In genomic region chr7:98490328-98490727, GRCm38 (mm10) we compare ENCODE assay signal across 8 mouse cellular contexts. TPM values are rescaled to one million over a fixed set of nuclear protein-coding genes. Genes with fewer than 3 reads are reported as not detected.
DNase-seq lines count a peak whose midpoint lies in the region; ATAC-seq and TF ChIP-seq lines count a peak whose summit lies in the region.

No protein-coding gene starts in this region.

- 75% methylated on average over 4 of the region's 4 CpGs for WGBS in thymus, adult 2 months
- 51% methylated on average over 4 of the region's 4 CpGs for WGBS in liver, embryonic 12.5 days (ENCODE audit: insufficient replicate concordance)
- WGBS in stomach, embryonic 16.5 days = 53% methylated on average over 4 of the region's 4 CpGs

- DNase-seq in CD4-positive, CD25-positive, alpha-beta regulatory T cell, adult 2 months (ENCODE audit: low read depth, low spot score) = peak; percentile 50
- DNase-seq in thymus, adult 2 months = no peak
- no peak for DNase-seq in thymus, postnatal 25 days
- DNase-seq in frontal cortex, postnatal 14 days (ENCODE audit: low spot score in 2 of 2) = no peak
- no peak for DNase-seq in frontal cortex, postnatal 10 days (ENCODE audit: low spot score in 2 of 2)

- peaks cover 47% of the 10 kb centered on the region for H3K4me1 ChIP-seq in thymus, adult 2 months (replicated peaks; ENCODE audit: control insufficient read depth, insufficient read depth, low read length)
- H3K4me1 ChIP-seq in liver, embryonic 12.5 days = peaks cover 37% of the 10 kb centered on the region
- H3K4me1 ChIP-seq in stomach, embryonic 16.5 days (ENCODE audit: control insufficient read depth, insufficient read depth, low read length) = peaks cover 7% of the 10 kb centered on the region

- H3K4me2 ChIP-seq in liver, embryonic 12.5 days = peak overlapping the region; percentile 73
- H3K4me2 ChIP-seq in stomach, embryonic 16.5 days (ENCODE audit: low read depth, low read length) = peak overlapping the region; percentile 86

- H3K36me3 ChIP-seq in thymus, adult 2 months (ENCODE audit: control insufficient read depth, insufficient read depth, low read length) = no peaks in the 10 kb centered on the region
- H3K36me3 ChIP-seq in liver, embryonic 12.5 days = no peaks in the 10 kb centered on the region
- no peaks in the 10 kb centered on the region for H3K36me3 ChIP-seq in stomach, embryonic 16.5 days (ENCODE audit: control insufficient read depth, insufficient read depth, low read length)

- H3K9me3 ChIP-seq in liver, embryonic 12.5 days (replicated peaks) = no peaks in the 10 kb centered on the region
- H3K9me3 ChIP-seq in stomach, embryonic 16.5 days (replicated peaks; ENCODE audit: control insufficient read depth, low read length) = no peaks in the 10 kb centered on the region

- H3K4me3 ChIP-seq in thymus, adult 2 months (ENCODE audit: control insufficient read depth, insufficient read depth, low read length) = 0 out of 2 replicates have a peak overlapping the region, but pooled peaks have one; percentile 22
- H3K4me3 ChIP-seq in liver, embryonic 12.5 days = peak overlapping the region; percentile 58
- peak overlapping the region; percentile 62 for H3K4me3 ChIP-seq in stomach, embryonic 16.5 days (replicated peaks; ENCODE audit: low read length)

- no peak for ATAC-seq in CD4-positive, CD25-positive, alpha-beta regulatory T cell, adult 4 months
- no peak for ATAC-seq in liver, embryonic 12.5 days
- ATAC-seq in stomach, embryonic 16.5 days (ENCODE audit: insufficient read depth, low FRiP score) = no peak

- peak overlapping the region; percentile 33 for H3K9ac ChIP-seq in liver, embryonic 12.5 days
- peak overlapping the region; percentile 75 for H3K9ac ChIP-seq in stomach, embryonic 16.5 days (ENCODE audit: low read length)

- no peaks in the 10 kb centered on the region for H3K27me3 ChIP-seq in thymus, adult 2 months (ENCODE audit: control insufficient read depth, insufficient read depth, low read length)
- H3K27me3 ChIP-seq in liver, embryonic 12.5 days (replicated peaks) = peaks cover 66% of the 10 kb centered on the region
- H3K27me3 ChIP-seq in stomach, embryonic 16.5 days (ENCODE audit: control insufficient read depth, insufficient read depth, low read length) = no peaks in the 10 kb centered on the region

- no peak for TF ChIP-seq CTCF in thymus, adult 2 months (IDR thresholded peaks at IDR 0.05; ENCODE audit: borderline replicate concordance, control insufficient read depth, extremely low read depth, insufficient read depth, low read length, poor library complexity)

- no peak overlapping the region for H3K27ac ChIP-seq in thymus, adult 2 months (ENCODE audit: control insufficient read depth, insufficient read depth, low read length)
- H3K27ac ChIP-seq in liver, embryonic 12.5 days = no peak overlapping the region
- 0 out of 2 replicates have a peak overlapping the region, but pooled peaks have one; percentile 11 for H3K27ac ChIP-seq in stomach, embryonic 16.5 days (ENCODE audit: low read length)

- TF ChIP-seq POLR2A in thymus, adult 2 months (IDR thresholded peaks at IDR 0.05; ENCODE audit: control insufficient read depth, extremely low read depth, insufficient read depth, low read length, poor library complexity) = no peak

RNA-seq across cellular contexts. Expression of gene Lrrc32, which starts 1.2 kb away (rescaled TPM):
- polyA plus RNA-seq in CD4-positive, CD25-positive, alpha-beta regulatory T cell, adult 4 months (2017; shearing (Covaris generic)) = 10 to 100 TPM; 55.1 to 95.2 TPM
- 6.2 and 7.2 TPM in 2 replicates for polyA plus RNA-seq in thymus, adult 2 months (2012; rRNA removed)
- 7.4 and 8.3 TPM in 2 replicates for polyA plus RNA-seq in liver, embryonic 12.5 days (2016; fragmentation: Nextera tagmentation; extraction: Ambion mirVana)
- polyA plus RNA-seq in stomach, embryonic 16.5 days (2015; fragmentation: Nextera tagmentation; extraction: Ambion mirVana) = 9.5 and 13.9 TPM in 2 replicates

RNA-seq across cellular contexts. Expression of gene Gucy2d, which starts 50.1 kb away (rescaled TPM):
- not detected for polyA plus RNA-seq in CD4-positive, CD25-positive, alpha-beta regulatory T cell, adult 4 months (2017; shearing (Covaris generic))
- 0.14 and 0.22 TPM in 2 replicates for polyA plus RNA-seq in thymus, adult 2 months (2012; rRNA removed)
- not detected in 2 replicates for polyA plus RNA-seq in liver, embryonic 12.5 days (2016; fragmentation: Nextera tagmentation; extraction: Ambion mirVana)
- polyA plus RNA-seq in stomach, embryonic 16.5 days (2015; fragmentation: Nextera tagmentation; extraction: Ambion mirVana) = 0.12 TPM in 1 of 2 replicates, not detected in the other
